Mouse (Mus musculus) splenic B cell, adult 2 months (primary cell): ENCODE measurements at regions not wholly inside any gene's neighbourhood (a gene's known extent, or its start where the extent isn't known, plus 50 kb on each side); places are given as distances from the start of the nearest gene placed in this dataset.

Experiments used
- DNase-seq: peaks from one replicate; pipeline ENCODE4 v3.0.0-alpha.2; 2011; ENCODE audit warnings: low read depth, low spot score
- H3K27me3 ChIP-seq: 2 replicates; pipeline ENCODE4 v1.6.1; 2012; ENCODE audit warnings: mild to moderate bottlenecking, low read length, moderate library complexity, mixed read lengths; ENCODE audit not compliant: control insufficient read depth, poor library complexity, insufficient read depth, severe bottlenecking
- H3K36me3 ChIP-seq: 2 replicates; pipeline ENCODE4 v1.6.1; 2012; ENCODE audit warnings: mild to moderate bottlenecking, low read length, moderate library complexity, mixed read lengths; ENCODE audit not compliant: control insufficient read depth, poor library complexity, insufficient read depth, severe bottlenecking

- Histone ChIP-seq H3K36me3 (no peaks in the 10 kb centered on the region), H3K27me3 (no peaks in the 10 kb centered on the region)
- no peak for DNase-seq
Measured at GRCm38 (mm10) chr9:41761050-41761576, 363.0 kb downstream of the Sorl1 start.

GRCm38 (mm10) chr9:41754434-41755002, 369.6 kb downstream of the Sorl1 start:
- Histone ChIP-seq H3K36me3 (no peaks in the 10 kb centered on the region), H3K27me3 (no peaks in the 10 kb centered on the region)
- no peak for DNase-seq

- DNase-seq: no peak
- H3K36me3 ChIP-seq: no peaks in the 10 kb centered on the region
Measured at GRCm38 (mm10) chr9:41745979-41746647, 378.0 kb downstream of the Sorl1 start.

GRCm38 (mm10) chr9:41741500-41741899, 382.6 kb downstream of the Sorl1 start:
- H3K36me3 ChIP-seq: no peaks in the 10 kb centered on the region
- no peak for DNase-seq
- H3K27me3 ChIP-seq: no peaks in the 10 kb centered on the region

More at GRCm38 (mm10) chr9:41745979-41746647, 378.0 kb downstream of the Sorl1 start:
- H3K27me3 ChIP-seq: no peaks in the 10 kb centered on the region

GRCm38 (mm10) chr9:41740536-41740935, 383.6 kb downstream of the Sorl1 start:
- no peak for DNase-seq
- no peaks in the 10 kb centered on the region for H3K36me3 ChIP-seq
- H3K27me3 ChIP-seq: no peaks in the 10 kb centered on the region

GRCm38 (mm10) chr9:41737671-41738070, 386.4 kb downstream of the Sorl1 start:
- H3K36me3 ChIP-seq: no peaks in the 10 kb centered on the region
- H3K27me3 ChIP-seq: no peaks in the 10 kb centered on the region
- DNase-seq: no peak

- Histone ChIP-seq H3K36me3 (no peaks in the 10 kb centered on the region), H3K27me3 (no peaks in the 10 kb centered on the region)
- no peak for DNase-seq
Measured at GRCm38 (mm10) chr9:41736881-41737280, 387.2 kb downstream of the Sorl1 start.

- Histone ChIP-seq H3K36me3 (no peaks in the 10 kb centered on the region), H3K27me3 (no peaks in the 10 kb centered on the region)
- DNase-seq: no peak
Measured at GRCm38 (mm10) chr9:41736234-41736859, 387.8 kb downstream of the Sorl1 start.

GRCm38 (mm10) chr9:41735448-41736233, 388.5 kb downstream of the Sorl1 start:
- no peak for DNase-seq
- Histone ChIP-seq H3K36me3 (no peaks in the 10 kb centered on the region), H3K27me3 (no peaks in the 10 kb centered on the region)

GRCm38 (mm10) chr9:41734925-41735447, 389.1 kb downstream of the Sorl1 start:
- Histone ChIP-seq H3K27me3 (no peaks in the 10 kb centered on the region), H3K36me3 (no peaks in the 10 kb centered on the region)
- DNase-seq: no peak

- Histone ChIP-seq H3K27me3 (no peaks in the 10 kb centered on the region), H3K36me3 (no peaks in the 10 kb centered on the region)
- DNase-seq: no peak
Measured at GRCm38 (mm10) chr9:41721609-41722008, 402.5 kb downstream of the Sorl1 start.

- H3K27me3 ChIP-seq: no peaks in the 10 kb centered on the region
- H3K36me3 ChIP-seq: no peaks in the 10 kb centered on the region
- DNase-seq: no peak
Measured at GRCm38 (mm10) chr9:41715231-41715630, 408.9 kb downstream of the Sorl1 start.

GRCm38 (mm10) chr9:41705972-41706371, 418.1 kb downstream of the Sorl1 start:
- DNase-seq: no peak
- Histone ChIP-seq H3K27me3 (no peaks in the 10 kb centered on the region), H3K36me3 (no peaks in the 10 kb centered on the region)

GRCm38 (mm10) chr9:41705461-41705903, 418.6 kb downstream of the Sorl1 start:
- DNase-seq: no peak
- Histone ChIP-seq H3K27me3 (no peaks in the 10 kb centered on the region), H3K36me3 (no peaks in the 10 kb centered on the region)
